Mouse (Mus musculus) megakaryocyte, embryonic 14.5 days (primary cell): ENCODE measurements around the gene Alox5.

Experiments
- FLI1 ChIP-seq: IDR thresholded peaks from 2 replicates; pipeline ENCODE4 v1.6.1; 2012; ENCODE audit warnings: low read length, inconsistent platforms, mixed read lengths
- GATA1 ChIP-seq: IDR thresholded peaks from 3 replicates; pipeline ENCODE4 v1.6.1; 2012; ENCODE audit warnings: mixed read lengths, low read length, inconsistent platforms, borderline replicate concordance

GRCm38 (mm10) chr6:116406680-116407079, 54.3 kb downstream of the Alox5 start:
- TF ChIP-seq GATA1, result no peak
- TF ChIP-seq FLI1, result no peak
